Mouse (Mus musculus): Measurements from ENCODE around the gene B4galnt2. TPM values are rescaled to one million over a fixed set of nuclear protein-coding genes. Genes with fewer than 3 reads are reported as not detected.

The B4galnt2 gene
- total RNA-seq, 1 experiment, result 1.5 TPM

GRCm38 (mm10) chr11:95957407-95957806 is 42.7 kb upstream of the B4galnt2 start:
- DNase-seq (ENCODE audit: low read depth, low spot score), result no peak
- TF ChIP-seq MAFK (IDR thresholded peaks at IDR 0.05; ENCODE audit: insufficient read depth, low read depth, low read length) (no peak), CHD2 (IDR thresholded peaks at IDR 0.05; ENCODE audit: low read depth, low read length) (no peak), ZNF384 (IDR thresholded peaks at IDR 0.05; ENCODE audit: low read depth, low read length) (no peak), HCFC1 (IDR thresholded peaks at IDR 0.05; ENCODE audit: borderline replicate concordance, insufficient read depth, low read length) (no peak), ZC3H11A (IDR thresholded peaks at IDR 0.05; ENCODE audit: borderline replicate concordance, low read depth, low read length) (no peak)
- Histone ChIP-seq H3K4me1 (ENCODE audit: control insufficient read depth in 2 of 2, insufficient read depth in 2 of 2, low read length in 2 of 2, poor library complexity in 1 of 2) (peaks cover 5 to 28% of the 10 kb centered on the region in 2 experiments), H3K9me3 (ENCODE audit: control insufficient read depth, insufficient read depth, low read depth, low read length) (no peaks in the 10 kb centered on the region), H3K27ac (ENCODE audit: insufficient read depth, low read depth, low read length, poor library complexity, severe bottlenecking) (no peak overlapping the region), H3K9ac (ENCODE audit: insufficient read depth, low read depth, low read length, poor library complexity, severe bottlenecking) (no peak overlapping the region), H3K4me3 (ENCODE audit: insufficient read depth in 1 of 2, low read depth in 1 of 2, low read length in 2 of 2, poor library complexity in 1 of 2, severe bottlenecking in 1 of 2) (no peak overlapping the region), H3K36me3 (ENCODE audit: control insufficient read depth, insufficient read depth, low read length, poor library complexity, severe bottlenecking) (peaks cover 24% of the 10 kb centered on the region)
- in situ Hi-C loops (cut with MboI; ENCODE audit: low sequenced_read_pairs in 2 of 2, unreplicated experiment in 2 of 2), result no loop called here

GRCm38 (mm10) chr11:95953313-95953712 is 38.6 kb upstream of the B4galnt2 start:
- Histone ChIP-seq H3K36me3 (ENCODE audit: control insufficient read depth, insufficient read depth, low read length, poor library complexity, severe bottlenecking) (no peaks in the 10 kb centered on the region), H3K4me3 (ENCODE audit: insufficient read depth in 1 of 2, low read depth in 1 of 2, low read length in 2 of 2, poor library complexity in 1 of 2, severe bottlenecking in 1 of 2) (no peak overlapping the region), H3K9ac (ENCODE audit: insufficient read depth, low read depth, low read length, poor library complexity, severe bottlenecking) (no peak overlapping the region), H3K27ac (ENCODE audit: insufficient read depth, low read depth, low read length, poor library complexity, severe bottlenecking) (no peak overlapping the region), H3K4me1 (ENCODE audit: control insufficient read depth in 2 of 2, insufficient read depth in 2 of 2, low read length in 2 of 2, poor library complexity in 1 of 2) (peaks cover 3 to 4% of the 10 kb centered on the region in 2 experiments), H3K9me3 (ENCODE audit: control insufficient read depth, insufficient read depth, low read depth, low read length) (no peaks in the 10 kb centered on the region)
- in situ Hi-C loops (cut with MboI; ENCODE audit: low sequenced_read_pairs in 2 of 2, unreplicated experiment in 2 of 2), result no loop called here
- no peak for TF ChIP-seq ZNF384 (IDR thresholded peaks at IDR 0.05; ENCODE audit: low read depth, low read length)
- TF ChIP-seq ZC3H11A (IDR thresholded peaks at IDR 0.05; ENCODE audit: borderline replicate concordance, low read depth, low read length), result no peak
- TF ChIP-seq MAFK (IDR thresholded peaks at IDR 0.05; ENCODE audit: insufficient read depth, low read depth, low read length), result no peak
- no peak for TF ChIP-seq CHD2 (IDR thresholded peaks at IDR 0.05; ENCODE audit: low read depth, low read length)
- no peak for TF ChIP-seq HCFC1 (IDR thresholded peaks at IDR 0.05; ENCODE audit: borderline replicate concordance, insufficient read depth, low read length)
- DNase-seq (ENCODE audit: low read depth, low spot score), result no peak

GRCm38 (mm10) chr11:95945838-95946472 is 31.3 kb upstream of the B4galnt2 start:
- in situ Hi-C loops (cut with MboI; ENCODE audit: low sequenced_read_pairs in 2 of 2, unreplicated experiment in 2 of 2), result no loop called here
- no peaks in the 10 kb centered on the region for H3K36me3 ChIP-seq (ENCODE audit: control insufficient read depth, insufficient read depth, low read length, poor library complexity, severe bottlenecking)
- no peak overlapping the region for H3K9ac ChIP-seq (ENCODE audit: insufficient read depth, low read depth, low read length, poor library complexity, severe bottlenecking)
- H3K27ac ChIP-seq (ENCODE audit: insufficient read depth, low read depth, low read length, poor library complexity, severe bottlenecking), result no peak overlapping the region
- no peak for TF ChIP-seq ZC3H11A (IDR thresholded peaks at IDR 0.05; ENCODE audit: borderline replicate concordance, low read depth, low read length)
- TF ChIP-seq MAFK (IDR thresholded peaks at IDR 0.05; ENCODE audit: insufficient read depth, low read depth, low read length), result no peak
- no peak for TF ChIP-seq HCFC1 (IDR thresholded peaks at IDR 0.05; ENCODE audit: borderline replicate concordance, insufficient read depth, low read length)
- no peak for TF ChIP-seq CHD2 (IDR thresholded peaks at IDR 0.05; ENCODE audit: low read depth, low read length)
- TF ChIP-seq ZNF384 (IDR thresholded peaks at IDR 0.05; ENCODE audit: low read depth, low read length), result no peak
- no peak for DNase-seq (ENCODE audit: low read depth, low spot score)
- peaks cover 2 to 3% of the 10 kb centered on the region in 2 experiments; a peak in 2 of 4 replicates for H3K4me1 ChIP-seq (ENCODE audit: control insufficient read depth in 2 of 2, insufficient read depth in 2 of 2, low read length in 2 of 2, poor library complexity in 1 of 2)
- no peaks in the 10 kb centered on the region for H3K9me3 ChIP-seq (ENCODE audit: control insufficient read depth, insufficient read depth, low read depth, low read length)
- no peak overlapping the region for H3K4me3 ChIP-seq (ENCODE audit: insufficient read depth in 1 of 2, low read depth in 1 of 2, low read length in 2 of 2, poor library complexity in 1 of 2, severe bottlenecking in 1 of 2)

- peaks cover 0 to 8% of the 10 kb centered on the region in 2 experiments; a peak in 1 of 4 replicates for H3K4me1 ChIP-seq (ENCODE audit: control insufficient read depth in 2 of 2, insufficient read depth in 2 of 2, low read length in 2 of 2, poor library complexity in 1 of 2)
- in situ Hi-C loops (cut with MboI; ENCODE audit: low sequenced_read_pairs in 2 of 2, unreplicated experiment in 2 of 2), result no loop called here
- no peaks in the 10 kb centered on the region for H3K9me3 ChIP-seq (ENCODE audit: control insufficient read depth, insufficient read depth, low read depth, low read length)
- H3K4me3 ChIP-seq (ENCODE audit: insufficient read depth in 1 of 2, low read depth in 1 of 2, low read length in 2 of 2, poor library complexity in 1 of 2, severe bottlenecking in 1 of 2), result no peak overlapping the region
- no peak for DNase-seq (ENCODE audit: low read depth, low spot score)
- no peak overlapping the region for H3K9ac ChIP-seq (ENCODE audit: insufficient read depth, low read depth, low read length, poor library complexity, severe bottlenecking)
- no peak overlapping the region for H3K27ac ChIP-seq (ENCODE audit: insufficient read depth, low read depth, low read length, poor library complexity, severe bottlenecking)
- TF ChIP-seq CHD2 (IDR thresholded peaks at IDR 0.05; ENCODE audit: low read depth, low read length) (no peak), HCFC1 (IDR thresholded peaks at IDR 0.05; ENCODE audit: borderline replicate concordance, insufficient read depth, low read length) (no peak), ZNF384 (IDR thresholded peaks at IDR 0.05; ENCODE audit: low read depth, low read length) (no peak), ZC3H11A (IDR thresholded peaks at IDR 0.05; ENCODE audit: borderline replicate concordance, low read depth, low read length) (peak; percentile 77; the same call in 1 of the 2 replicates), MAFK (IDR thresholded peaks at IDR 0.05; ENCODE audit: insufficient read depth, low read depth, low read length) (no peak)
- H3K36me3 ChIP-seq (ENCODE audit: control insufficient read depth, insufficient read depth, low read length, poor library complexity, severe bottlenecking), result no peaks in the 10 kb centered on the region
Measured at GRCm38 (mm10) chr11:95939828-95940507, 25.3 kb upstream of the B4galnt2 start.

Measured in ES-E14 (cell line).